Mouse (Mus musculus) mouse trophoblast stem cell (cell line): ENCODE results near the gene Isoc2a.

ENCODE experiments used
- in situ Hi-C, 2 experiments: fragments of 300-500 bp; cut with MseI, MboI; formaldehyde crosslinking; loops; 2 replicates in 1 of 2; 3 replicates in 1 of 2; pipeline ENCODE4 v1.15.1; 2025

Gene Isoc2a

DNA sequence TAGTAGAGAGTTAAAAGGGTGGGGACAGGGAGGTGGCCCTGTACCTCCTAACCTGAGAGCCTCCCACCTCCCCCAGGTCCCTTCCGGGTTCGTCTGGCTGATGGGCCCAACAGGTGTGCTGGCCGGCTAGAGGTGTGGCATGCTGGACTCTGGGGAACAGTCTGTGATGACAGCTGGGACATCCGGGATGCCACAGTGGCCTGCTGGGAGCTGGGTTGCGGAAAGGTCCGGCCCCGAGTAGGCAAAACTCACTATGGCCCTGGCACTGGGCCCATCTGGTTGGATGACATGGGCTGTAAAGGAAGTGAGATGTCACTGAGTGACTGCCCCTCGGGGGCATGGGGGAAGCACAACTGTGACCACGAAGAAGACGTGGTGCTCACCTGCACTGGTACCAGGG lies 59.9 kb downstream of the Isoc2a start:
- in situ Hi-C loops = no loop called here

- in situ Hi-C loops = no loop called here
These were observed 60.4 kb downstream of the Isoc2a start for GRCm38 (mm10) chr7:4937392-4937791.

DNA sequence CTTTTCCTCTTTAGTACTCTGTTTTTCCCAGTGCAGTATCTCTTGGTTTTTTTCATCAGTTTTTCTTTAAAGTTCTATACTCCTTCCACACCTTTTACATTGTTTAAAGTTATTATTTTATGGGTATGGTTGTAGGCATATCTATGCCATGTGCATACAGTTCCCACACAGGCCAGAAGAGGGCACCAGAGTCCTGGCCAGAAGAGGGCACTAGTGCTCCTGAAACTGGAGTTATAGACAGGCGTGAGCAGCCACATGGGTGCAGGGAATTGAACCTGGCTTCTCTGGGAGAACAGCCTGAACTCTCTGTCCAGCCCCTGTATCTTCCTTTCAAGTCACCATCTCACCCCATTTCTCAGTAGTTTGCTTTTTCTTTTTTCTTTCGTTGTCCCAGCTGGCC lies 61.5 kb downstream of the Isoc2a start:
- in situ Hi-C loops = no loop called here

GRCm38 (mm10) chr7:4940068-4940479 lies 63.1 kb downstream of the Isoc2a start:
- in situ Hi-C loops = loop anchor here (5.0 to 10.0 kb wide), 2 partner anchors 105 to 107 kb away; no protein-coding TSS in a partner anchor

DNA sequence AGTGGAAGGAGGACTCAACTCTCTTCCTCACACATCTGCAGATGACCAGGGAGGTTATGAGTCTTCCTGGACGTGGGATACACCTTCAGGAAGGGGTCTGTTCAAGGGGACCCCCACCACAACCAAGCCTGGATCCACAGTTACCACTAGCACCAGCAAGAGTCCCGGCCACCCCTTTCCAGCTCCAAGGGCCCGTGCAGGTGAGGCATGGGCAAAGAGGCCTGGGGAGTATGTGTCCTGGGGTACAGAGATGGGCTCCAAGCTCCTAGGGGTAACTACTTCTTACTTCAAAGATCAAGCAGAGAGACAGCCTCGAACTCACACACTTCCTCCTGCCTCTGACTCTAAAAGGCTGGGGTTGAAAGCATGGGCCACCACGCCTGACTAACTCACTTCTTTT lies 65.7 kb downstream of the Isoc2a start:
- in situ Hi-C loops = loop anchor here (5.0 to 10.0 kb wide), 2 partner anchors 102 to 105 kb away; no protein-coding TSS in a partner anchor

- in situ Hi-C loops = loop anchor here (5.0 to 10.0 kb wide), 2 partner anchors 101 to 104 kb away; no protein-coding TSS in a partner anchor
These were observed 66.4 kb downstream of the Isoc2a start for GRCm38 (mm10) chr7:4943223-4943815.
